Mouse (Mus musculus): Measurements from ENCODE around the gene Lamb2. TPM values are rescaled to one million over a fixed set of nuclear protein-coding genes. Genes with fewer than 3 reads are reported as not detected.

Gene Lamb2
- total and polyA plus RNA-seq, 3 experiments: 0.58 to 0.84 TPM; not detected in 1

DNA sequence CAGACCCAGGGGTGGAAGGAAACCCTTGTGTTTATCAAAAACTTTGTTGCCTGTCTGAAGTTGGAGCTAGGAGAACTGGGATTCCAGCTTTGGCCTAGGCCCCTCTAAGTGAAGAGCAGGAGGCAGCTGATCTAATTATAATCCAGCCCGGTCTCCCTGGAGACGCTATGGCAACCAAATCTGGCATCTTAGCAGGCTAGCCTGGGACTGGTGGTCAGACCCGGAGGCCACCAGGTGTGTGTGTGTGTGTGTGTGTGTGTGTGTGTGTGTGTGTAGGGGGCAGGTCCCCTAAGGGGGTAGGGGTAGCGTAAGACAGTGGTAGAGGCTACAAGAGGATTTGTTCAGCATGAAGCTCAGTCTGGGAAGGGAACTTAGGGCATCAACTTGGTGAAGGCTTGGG, 29.7 kb upstream of the Lamb2 start:
- DNase-seq (ENCODE audit: low read depth, low spot score): peak; percentile 38
- Histone ChIP-seq H3K4me3 (ENCODE audit: control insufficient read depth in 1 of 2, insufficient read depth in 1 of 2, low read depth in 2 of 2, low read length in 2 of 2) (peak overlapping the region; percentile 69 to 80; a peak in 1 of 4 replicates), H3K36me3 (ENCODE audit: control insufficient read depth in 1 of 2, insufficient read depth in 2 of 2, low read length in 2 of 2) (peaks cover 0 to 20% of the 10 kb centered on the region in 2 experiments; a peak in 2 of 4 replicates), H3K9me3 (replicated peaks; ENCODE audit: insufficient read depth, low read length) (no peaks in the 10 kb centered on the region), H3K79me2 (ENCODE audit: control insufficient read depth, insufficient read depth, low read length, poor library complexity) (peaks cover 5% of the 10 kb centered on the region), H3K27ac (ENCODE audit: control insufficient read depth, low read depth, low read length) (peak overlapping the region; percentile 5; the same call in 1 of the 2 replicates), H3K4me1 (ENCODE audit: control insufficient read depth in 1 of 2, insufficient read depth in 2 of 2, low read length in 2 of 2) (peaks cover 20 to 45% of the 10 kb centered on the region in 2 experiments), H3K27me3 (ENCODE audit: control insufficient read depth in 1 of 2, insufficient read depth in 2 of 2, low read length in 2 of 2) (no peaks in the 10 kb centered on the region), H3K9ac (ENCODE audit: control insufficient read depth, low read depth, low read length, poor library complexity, severe bottlenecking) (peak overlapping the region; percentile 0; the same call in 1 of the 2 replicates)
- TF ChIP-seq CHD1 (IDR thresholded peaks at IDR 0.05; ENCODE audit: low read depth, low read length): no peak
- no peak for TF ChIP-seq ZC3H11A (IDR thresholded peaks at IDR 0.05; ENCODE audit: low read depth, low read length)
- TF ChIP-seq CHD2 (IDR thresholded peaks at IDR 0.05; ENCODE audit: low read length): no peak
- no peak for TF ChIP-seq RCOR1 (IDR thresholded peaks at IDR 0.05; ENCODE audit: low read depth, low read length)
- TF ChIP-seq UBTF (IDR thresholded peaks at IDR 0.05; ENCODE audit: borderline replicate concordance, insufficient read depth, low read depth, low read length): no peak
- TF ChIP-seq ELF1 (IDR thresholded peaks at IDR 0.05; ENCODE audit: low read depth, low read length): no peak
- no peak for TF ChIP-seq MYB (IDR thresholded peaks at IDR 0.05; ENCODE audit: low read depth, low read length)
- no peak for TF ChIP-seq JUND (IDR thresholded peaks at IDR 0.05; ENCODE audit: low read depth, low read length)
- no peak for TF ChIP-seq CTCF (IDR thresholded peaks at IDR 0.05 in 2 of 3, conservative IDR thresholded peaks at IDR 0.05 in 1 of 3; ENCODE audit: control insufficient read depth in 1 of 3, insufficient read depth in 1 of 3, low read depth in 2 of 3, low read length in 3 of 3, poor library complexity in 1 of 3, severe bottlenecking in 1 of 3)
- TF ChIP-seq EP300 (IDR thresholded peaks at IDR 0.05; ENCODE audit: low read depth in 1 of 2, low read length in 2 of 2): no peak
- no peak for TF ChIP-seq ZMIZ1 (IDR thresholded peaks at IDR 0.05; ENCODE audit: low read depth, low read length)
- no peak for TF ChIP-seq POLR2AphosphoS5 (IDR thresholded peaks at IDR 0.05; ENCODE audit: borderline replicate concordance, low read depth, low read length)
- no peak for TF ChIP-seq MEF2A (IDR thresholded peaks at IDR 0.05; ENCODE audit: extremely low read depth, insufficient replicate concordance, low read depth, low read length, poor library complexity, severe bottlenecking)
- no peak for TF ChIP-seq MAFK (IDR thresholded peaks at IDR 0.05; ENCODE audit: borderline replicate concordance, low read depth, low read length)
- TF ChIP-seq GATA1 (IDR thresholded peaks at IDR 0.05; ENCODE audit: low read depth, low read length): no peak
- TF ChIP-seq KAT2A (conservative IDR thresholded peaks at IDR 0.05; ENCODE audit: low read depth, low read length): no peak
- no peak for TF ChIP-seq ETS1 (IDR thresholded peaks at IDR 0.05; ENCODE audit: low read depth, low read length)
- no peak for TF ChIP-seq USF1 (IDR thresholded peaks at IDR 0.05; ENCODE audit: low read depth, low read length)
- no peak for TF ChIP-seq ZNF384 (IDR thresholded peaks at IDR 0.05; ENCODE audit: low read depth, low read length)
- TF ChIP-seq SIN3A (IDR thresholded peaks at IDR 0.05; ENCODE audit: low read length): no peak

Data from MEL (cell line).